Mouse (Mus musculus): ENCODE results near the gene Cdk5rap3.

The Cdk5rap3 gene

GRCm38 (mm10) chr11:96933562-96934276 lies 17.4 kb upstream of the Cdk5rap3 start:
- no peak for DNase-seq

DNA sequence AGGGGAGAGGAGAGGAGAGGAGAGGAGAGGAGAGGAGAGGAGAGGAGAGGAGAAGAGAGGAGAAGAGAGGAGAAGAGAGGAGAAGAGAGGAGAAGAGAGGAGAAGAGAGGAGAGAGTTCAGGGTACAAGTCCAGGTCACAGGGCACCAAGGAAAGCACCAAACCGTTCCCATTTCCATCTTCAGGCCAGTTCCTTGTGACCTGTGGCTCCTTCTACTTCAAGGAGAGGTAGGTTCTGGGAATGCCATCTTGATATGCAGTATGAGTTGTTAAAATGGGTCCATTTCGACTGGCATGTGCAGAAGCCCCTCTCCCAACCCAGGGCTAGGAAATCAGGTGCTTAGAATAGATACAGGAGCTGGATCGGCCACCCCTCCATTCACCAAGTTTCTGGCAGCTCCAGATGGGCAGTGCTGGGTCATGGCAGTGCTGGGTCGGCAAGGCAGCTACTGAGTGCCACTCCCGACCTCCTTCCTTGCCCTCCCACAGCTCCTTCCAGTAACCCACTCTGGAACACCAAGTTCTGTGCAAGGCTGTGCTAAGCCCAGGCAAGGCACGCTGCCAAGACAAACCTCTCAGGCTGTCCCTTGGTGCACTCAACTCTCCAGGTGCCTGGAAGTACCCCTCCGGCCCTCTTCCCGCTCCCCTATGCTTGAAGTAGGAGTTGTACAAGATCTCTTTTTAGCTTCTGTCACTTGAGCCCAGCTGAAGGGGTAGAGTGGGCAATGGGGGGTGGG lies 15.2 kb upstream of the Cdk5rap3 start:
- DNase-seq: no peak

- DNase-seq: no peak
Measured at GRCm38 (mm10) chr11:96929766-96930331, 13.6 kb upstream of the Cdk5rap3 start.

DNA sequence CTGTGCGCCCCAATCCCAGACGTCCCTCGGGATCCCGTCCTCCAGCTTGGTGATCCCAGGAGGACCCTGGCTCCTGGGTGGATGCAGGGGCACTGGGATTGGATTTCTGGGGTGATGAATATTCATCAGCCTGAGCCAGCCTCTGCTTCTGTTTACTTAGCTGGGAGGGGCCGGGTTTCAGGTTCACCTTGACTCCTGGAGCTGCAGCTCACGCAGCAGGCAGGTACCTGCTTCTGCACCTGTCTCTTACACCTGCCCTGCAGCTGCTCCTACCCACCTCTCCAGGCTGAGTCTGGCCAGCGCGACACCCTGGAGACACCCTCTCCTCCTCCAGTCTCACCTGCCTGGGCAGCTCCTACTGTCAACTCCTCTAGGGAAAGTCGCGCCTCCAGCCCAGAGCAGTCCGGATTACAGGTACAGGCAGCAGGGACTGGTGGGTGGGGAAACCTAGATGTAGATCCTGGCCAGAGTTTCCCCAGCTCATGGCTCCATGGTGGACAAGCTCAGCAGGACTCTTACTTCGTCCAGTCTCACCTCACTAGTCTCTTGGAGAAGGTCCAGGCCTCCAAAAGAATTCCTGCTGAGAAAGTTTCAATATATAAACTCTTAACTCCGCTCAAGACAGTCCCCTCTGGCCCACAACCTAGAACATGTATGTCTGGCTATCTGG lies 12.9 kb upstream of the Cdk5rap3 start:
- no peak for DNase-seq

GRCm38 (mm10) chr11:96928691-96929090 lies 12.4 kb upstream of the Cdk5rap3 start:
- DNase-seq: no peak

- no peak for DNase-seq
Measured at GRCm38 (mm10) chr11:96928088-96928487, 11.8 kb upstream of the Cdk5rap3 start, which contains the start of gene Prr15l. Gene Prr15l, plus strand, starts transcription at chr11:96928104.

- no peak for DNase-seq
Measured at GRCm38 (mm10) chr11:96926587-96926986, 10.3 kb upstream of the Cdk5rap3 start.

GRCm38 (mm10) chr11:96925469-96926148 lies 9.3 kb upstream of the Cdk5rap3 start:
- no peak for DNase-seq

DNA sequence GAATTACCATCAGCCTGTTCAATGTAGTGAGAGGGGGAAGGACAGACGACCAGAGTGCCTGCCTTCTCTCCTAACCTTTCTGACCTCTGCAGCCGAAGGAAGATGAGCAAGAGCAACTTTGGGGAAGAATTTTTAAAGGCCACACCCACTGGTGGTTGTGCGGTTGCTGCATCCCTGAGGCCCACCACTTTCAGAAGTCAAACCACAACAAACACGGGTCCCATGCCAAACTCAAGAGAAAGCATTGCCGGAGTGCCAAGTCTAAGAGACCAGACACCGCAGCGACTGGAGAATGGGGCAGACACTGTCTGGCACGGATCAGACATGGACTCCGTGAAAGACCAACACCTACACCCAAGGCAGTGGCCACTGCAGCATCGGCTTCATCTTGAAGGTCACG lies 8.6 kb upstream of the Cdk5rap3 start:
- no peak for DNase-seq

DNA sequence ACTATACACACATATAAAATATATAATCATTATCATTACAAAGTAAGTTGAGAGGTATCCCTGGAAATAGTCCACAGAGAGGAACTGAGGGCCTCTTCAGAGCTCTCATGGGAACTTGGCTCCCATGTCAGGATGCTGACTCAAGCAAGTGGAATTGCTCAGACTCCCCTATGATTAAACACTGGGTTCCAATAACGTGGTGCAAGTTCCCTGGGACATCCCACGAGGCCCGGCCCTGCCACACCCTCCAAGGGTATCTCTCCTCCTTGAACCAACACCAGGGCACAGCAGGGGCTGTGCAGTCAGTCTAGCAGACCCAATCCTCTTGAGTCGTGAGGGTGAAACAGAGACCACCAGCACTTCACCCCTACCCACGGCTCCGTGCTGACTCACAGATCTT lies 2.7 kb upstream of the Cdk5rap3 start:
- no peak for DNase-seq

DNA sequence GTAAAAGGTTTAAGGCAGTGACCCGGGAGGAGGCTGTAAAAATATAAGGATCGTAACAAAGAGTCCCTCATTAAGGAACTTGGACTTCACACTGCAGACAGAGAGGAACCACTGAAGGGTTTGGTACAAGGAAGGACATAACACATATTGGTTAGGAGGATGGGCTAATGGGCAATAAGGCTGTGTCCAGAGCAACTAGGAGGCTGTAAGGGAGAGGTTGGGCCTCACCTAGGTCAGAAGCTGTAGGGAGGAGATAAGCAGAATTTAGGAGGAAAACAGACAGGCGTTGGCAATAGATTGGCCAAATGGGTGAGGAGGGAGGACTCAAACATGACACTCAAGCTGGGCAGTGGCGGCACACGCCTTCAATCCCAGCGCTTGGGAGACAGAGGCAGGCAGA lies 1.1 kb upstream of the Cdk5rap3 start:
- DNase-seq: no peak

DNA sequence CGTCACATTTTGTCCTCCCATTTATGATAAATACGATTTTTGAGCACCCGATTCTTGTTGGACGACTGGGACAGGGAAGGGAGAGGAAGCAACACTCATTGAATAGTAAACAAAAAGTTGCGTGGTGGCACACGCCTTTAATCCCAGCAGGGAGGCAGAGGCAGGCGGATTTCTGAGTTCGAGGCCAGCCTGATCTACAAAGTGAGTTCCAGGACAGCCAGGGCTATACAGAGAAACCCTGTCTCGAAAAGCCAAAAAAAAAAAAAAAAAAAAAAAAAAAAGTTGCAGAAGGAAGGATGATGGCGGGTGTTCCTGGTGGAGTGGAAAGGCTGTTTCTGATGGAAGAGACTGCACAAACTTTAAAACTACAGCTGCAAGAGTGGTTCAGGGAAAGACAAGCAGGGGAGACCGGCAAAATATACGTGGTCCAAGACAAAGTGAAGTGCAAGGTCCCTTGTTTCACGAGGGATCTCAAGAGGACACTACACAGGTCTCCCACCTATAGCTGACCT lies 645 bp upstream of the Cdk5rap3 start:
- DNase-seq: no peak

GRCm38 (mm10) chr11:96912682-96913081 lies 3.6 kb downstream of the Cdk5rap3 start:
- no peak for DNase-seq

DNA sequence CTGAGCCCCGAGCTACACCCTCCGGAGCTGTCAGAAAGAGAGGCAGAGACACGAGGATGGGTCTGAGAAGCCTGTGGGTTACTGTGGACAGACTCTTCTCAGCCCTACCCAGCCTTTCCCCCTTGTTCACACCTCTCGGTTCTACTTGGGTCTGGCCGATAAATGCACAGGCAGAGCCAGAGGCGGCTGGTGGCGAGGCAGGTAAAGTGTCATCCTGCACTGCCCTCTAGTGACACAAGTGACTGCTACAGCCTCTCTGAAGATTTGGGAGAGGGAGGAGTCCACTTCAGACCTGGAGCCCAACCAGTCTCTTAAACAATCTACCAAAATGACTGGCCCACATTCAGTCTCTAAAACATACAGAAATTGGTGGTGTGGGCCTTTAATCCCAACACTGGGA lies 6.3 kb downstream of the Cdk5rap3 start:
- DNase-seq: peak; percentile 85 to 90

DNA sequence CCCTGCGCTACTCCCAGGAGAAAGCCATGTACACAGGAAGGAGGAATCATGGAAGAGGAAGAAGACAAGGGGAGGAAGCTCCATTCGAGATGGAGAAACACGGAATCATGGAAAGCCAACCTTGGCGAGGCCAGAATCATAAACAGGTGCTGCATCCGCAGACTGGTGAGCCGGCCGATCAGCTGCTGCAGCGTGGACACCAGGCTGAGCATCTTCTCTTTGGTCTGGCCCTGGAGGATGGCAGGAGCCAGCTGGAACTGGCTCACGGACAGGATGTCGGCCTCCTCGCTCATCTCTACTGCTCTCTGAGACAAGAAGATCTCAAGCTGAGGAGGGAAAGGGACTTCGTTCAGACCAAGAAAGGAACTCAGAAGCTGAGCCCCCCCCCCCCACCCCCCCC lies 7.7 kb downstream of the Cdk5rap3 start:
- DNase-seq: peak; percentile 44 to 48

GRCm38 (mm10) chr11:96906431-96907161 lies 9.7 kb downstream of the Cdk5rap3 start:
- no peak for DNase-seq

DNA sequence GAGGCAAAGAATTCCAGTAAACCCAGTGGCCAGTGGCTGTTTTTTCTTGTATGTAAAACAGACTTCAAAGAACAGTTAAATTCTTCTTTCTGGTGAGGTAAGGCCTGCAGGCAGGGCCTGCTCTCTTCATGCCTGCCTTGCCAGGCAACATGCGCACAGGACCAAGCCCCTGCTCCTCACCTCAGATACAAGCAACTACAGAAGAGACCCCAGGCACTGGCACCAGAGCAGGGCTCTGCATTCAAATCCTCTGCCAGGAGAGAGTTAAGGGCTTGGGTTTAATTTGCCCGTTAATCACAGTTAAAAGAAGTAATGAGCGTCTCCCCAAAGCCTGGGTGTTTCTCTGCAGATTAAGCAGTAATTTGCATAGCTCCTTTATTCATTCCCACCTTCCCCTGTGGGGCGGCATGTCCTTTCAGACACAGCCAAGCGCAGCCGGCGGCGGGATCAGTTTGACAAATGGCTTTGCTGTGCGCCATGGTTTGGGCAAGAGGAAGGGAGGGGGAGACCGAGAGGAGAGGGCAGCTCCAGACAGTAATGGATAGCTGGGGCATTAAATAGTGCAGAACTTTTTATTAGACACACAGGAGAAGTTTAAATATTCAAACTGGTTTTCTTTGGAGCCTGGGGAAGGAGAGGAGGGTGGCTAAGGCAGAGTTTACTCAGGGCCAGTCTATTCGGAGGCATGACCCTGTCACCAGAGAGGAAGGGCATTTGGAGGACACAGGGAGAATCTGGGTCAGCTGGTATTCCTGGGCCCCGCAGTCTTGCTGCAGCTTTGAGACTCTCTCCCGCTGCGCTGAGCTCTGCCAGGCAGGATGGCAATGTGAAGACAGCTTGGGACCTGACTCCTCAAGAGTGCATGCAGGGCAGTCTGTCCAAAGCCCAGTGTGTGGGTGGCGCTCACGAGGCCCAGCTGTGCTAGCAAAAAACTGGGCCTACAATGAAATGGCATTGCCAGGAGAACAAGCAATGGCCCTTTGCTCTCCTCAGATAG lies 13.4 kb downstream of the Cdk5rap3 start:
- peak; percentile 46 to 54 for DNase-seq

- DNase-seq: no peak
Measured at GRCm38 (mm10) chr11:96901332-96901731, 15.0 kb downstream of the Cdk5rap3 start.

DNA sequence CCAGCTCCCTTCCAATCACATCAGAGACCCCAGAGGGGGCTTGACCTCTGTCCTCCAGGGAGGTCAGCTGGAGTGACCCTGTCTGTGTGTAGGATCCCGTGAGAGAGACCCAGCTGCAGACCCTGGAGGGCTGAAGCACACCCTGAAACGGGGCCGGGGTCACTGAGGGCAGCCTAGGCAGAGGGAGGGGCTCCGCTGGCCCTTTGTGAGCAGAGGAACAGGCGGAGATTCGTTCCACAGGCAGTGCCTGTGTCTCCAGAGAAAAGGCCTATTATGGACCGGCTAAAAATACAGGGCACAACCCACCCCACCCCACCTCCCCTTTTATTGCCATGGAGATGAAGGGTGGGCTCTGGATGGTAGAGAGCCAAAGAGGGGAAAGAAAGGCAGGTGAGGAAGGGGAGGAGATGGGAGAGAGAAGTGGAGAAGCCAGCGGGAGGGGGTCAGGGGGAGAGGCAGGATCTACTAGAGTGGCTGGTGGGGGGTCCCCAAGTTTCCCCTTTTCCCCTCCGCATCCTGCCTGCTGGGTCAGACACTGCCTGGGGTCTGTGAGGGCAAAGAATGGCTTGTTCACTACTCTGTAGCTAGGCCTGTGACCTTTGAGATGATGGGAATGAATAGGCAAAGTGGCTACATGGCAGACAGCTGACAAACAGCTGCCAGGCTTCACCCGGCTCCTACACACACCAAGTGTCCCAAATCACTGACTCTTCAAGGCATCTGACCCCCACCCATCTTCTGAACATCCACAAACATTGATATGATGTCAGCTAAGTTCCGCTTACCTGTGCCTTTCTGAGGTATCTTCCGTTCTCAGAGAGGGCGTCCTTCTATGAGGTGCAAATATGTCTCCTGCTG lies 16.6 kb downstream of the Cdk5rap3 start:
- no peak for DNase-seq

DNA sequence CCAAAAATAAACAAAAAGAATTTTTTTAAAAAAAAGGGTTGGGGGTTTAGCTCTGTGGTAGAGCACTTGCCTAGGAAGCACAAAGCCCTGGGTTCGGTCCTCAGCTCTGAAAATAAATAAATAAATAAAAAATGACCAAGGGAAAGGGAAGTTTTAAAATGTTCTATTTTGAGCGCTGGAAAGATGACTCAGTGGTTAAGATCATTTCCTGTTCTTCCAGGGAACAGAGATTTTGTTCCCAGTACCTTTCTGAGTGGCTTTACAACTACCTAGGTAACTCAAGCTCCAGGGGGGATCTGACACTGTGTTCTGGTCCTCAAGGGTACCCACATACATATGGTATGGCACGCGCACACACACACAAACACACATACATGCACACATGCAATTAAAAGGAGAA lies 20.4 kb downstream of the Cdk5rap3 start:
- no peak for DNase-seq
